Mouse (Mus musculus): ENCODE measurements around the gene Supv3l1.
"Not testable (repeated sequence)": the region's sequence is repeated elsewhere in the genome, so short reads cannot be mapped to it uniquely, and the experiment has no call there.

The Supv3l1 gene

DNA sequence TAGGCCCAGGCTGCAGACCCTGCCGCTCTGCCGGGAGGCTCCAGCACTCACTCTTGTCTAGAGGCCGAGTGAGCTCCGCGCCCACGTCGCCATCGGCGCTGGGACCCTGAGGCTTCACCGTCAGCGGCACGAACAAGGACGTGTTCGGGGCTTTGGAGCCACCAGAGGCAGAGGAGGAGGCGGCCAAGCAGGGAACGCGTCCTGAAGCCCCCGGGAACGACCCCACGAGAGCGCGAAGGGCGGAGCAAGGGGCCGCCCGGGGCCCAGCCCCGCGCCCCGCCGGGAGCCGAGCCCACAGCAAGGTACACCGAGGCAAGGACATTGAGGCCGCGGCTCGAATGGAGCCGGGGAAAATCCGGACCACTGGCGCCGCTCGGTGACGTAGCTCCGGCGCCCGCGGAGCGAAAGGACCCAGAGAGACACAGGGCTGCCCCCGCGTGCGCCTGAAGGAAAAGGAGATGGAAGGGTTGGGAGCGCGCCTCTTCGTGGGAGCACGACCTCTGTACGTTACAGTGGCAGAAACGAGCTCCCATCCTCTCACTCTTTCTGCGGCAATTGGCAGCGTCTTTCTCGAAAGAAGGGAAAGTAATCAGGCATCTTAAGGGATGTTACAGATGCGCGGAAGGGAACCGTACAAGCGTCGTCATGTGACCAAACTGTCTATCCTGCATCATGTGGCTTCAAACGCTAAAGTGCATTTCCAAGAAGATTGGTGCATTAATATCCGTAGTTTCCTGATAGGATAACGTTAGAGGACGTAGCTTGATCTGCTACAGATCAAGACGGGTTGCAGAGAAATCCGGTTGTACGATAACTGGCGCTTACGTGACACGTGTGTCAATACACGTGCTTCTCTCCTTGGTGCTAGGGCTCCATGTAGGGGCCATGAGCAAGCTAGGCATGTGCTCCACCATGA lies at the start of gene Supv3l1, which contains the start of gene 4930507D05Rik:
Gene Supv3l1 (minus strand): TSS at position 375 of the 916 bp plus-strand sequence.
Gene 4930507D05Rik (plus strand): TSS at position 126 of the 916 bp plus-strand sequence.
- peak; percentile 91 for DNase-seq (ENCODE audit: low read depth, low spot score)

DNA sequence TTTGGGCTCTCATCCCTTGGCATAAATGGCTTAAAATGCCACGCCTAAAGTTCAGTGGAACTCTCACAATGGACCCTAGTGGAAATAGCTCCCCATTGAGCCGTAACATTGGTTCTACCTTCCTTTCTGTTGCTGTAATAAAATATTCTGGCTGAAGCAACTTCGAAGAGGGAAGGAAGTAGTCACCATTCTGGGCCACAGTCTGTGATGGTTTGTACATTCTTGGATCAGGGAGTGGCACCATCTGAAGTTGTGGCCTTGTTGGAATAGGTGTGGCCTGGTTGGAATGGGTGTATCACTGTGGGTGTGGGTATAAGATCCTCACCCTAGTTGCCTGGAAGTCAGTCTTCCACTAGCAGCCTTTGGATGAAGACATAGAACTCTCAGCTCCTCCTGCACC lies 42.1 kb upstream of the Supv3l1 start:
- not testable (repeated sequence) for DNase-seq (ENCODE audit: low read depth, low spot score)

DNA sequence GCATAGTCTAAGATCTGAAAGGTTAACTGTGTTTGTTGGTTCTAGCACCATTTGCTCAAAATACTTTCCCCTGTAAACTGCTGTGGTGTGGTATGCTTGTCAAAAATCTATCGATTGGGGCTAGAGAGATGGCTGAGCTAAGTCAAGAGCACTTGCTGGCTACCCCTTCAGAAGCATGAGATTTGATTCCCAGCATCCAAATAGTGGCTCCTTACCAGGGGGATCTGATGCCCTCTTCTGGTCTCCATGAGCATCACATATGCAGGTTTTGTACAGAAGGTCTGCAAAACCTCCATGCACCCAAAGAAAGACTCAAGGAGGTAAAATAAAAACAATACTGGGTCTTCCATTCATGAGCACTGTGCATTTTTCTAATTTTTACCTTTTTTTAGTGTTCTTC lies 38.7 kb upstream of the Supv3l1 start:
- peak; percentile 66 for DNase-seq (ENCODE audit: low read depth, low spot score)

DNA sequence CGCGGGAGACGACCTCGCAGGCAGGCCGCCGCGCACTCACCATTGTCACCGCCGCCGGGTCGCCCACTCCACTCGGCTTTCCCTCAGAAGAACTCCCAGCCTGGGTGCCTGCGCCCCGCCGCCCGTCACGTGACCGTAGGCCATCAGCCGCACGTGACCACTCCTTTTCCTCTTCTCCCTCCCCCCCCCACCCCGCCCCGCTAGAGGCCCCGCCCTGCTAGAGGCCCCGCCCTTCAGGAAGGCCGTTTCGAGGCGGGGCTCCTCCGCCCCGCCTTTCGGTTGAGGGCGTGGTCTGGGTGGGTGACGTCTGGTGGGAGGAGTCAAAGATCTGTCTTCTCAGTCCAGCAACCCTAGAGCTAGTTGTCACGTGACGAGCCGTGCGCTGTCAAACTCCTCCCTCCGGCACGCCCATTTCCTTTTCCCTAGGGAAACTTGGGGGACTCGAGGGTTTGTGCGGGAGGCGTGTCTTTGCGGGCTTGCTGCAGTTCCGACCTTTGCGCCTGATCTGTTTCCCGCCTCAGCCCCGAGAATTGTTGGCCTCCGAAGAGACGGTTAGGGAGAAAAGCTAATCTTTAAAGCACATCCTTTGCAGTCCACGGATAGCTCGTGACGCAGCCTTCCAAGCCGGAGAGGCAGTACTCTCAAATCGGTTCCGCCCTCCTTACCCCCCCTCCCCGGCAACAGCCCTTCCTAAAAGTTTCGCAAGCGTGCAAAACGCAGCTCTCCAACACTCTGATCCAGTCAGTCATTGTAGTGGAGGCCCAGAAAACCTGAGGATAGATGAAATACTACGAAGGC lies 37.3 kb upstream of the Supv3l1 start, which contains the start of gene Vps26a:
Gene Vps26a (minus strand): TSS at position 188 of the 798 bp plus-strand sequence.
- DNase-seq (ENCODE audit: low read depth, low spot score): peak; percentile 100

DNA sequence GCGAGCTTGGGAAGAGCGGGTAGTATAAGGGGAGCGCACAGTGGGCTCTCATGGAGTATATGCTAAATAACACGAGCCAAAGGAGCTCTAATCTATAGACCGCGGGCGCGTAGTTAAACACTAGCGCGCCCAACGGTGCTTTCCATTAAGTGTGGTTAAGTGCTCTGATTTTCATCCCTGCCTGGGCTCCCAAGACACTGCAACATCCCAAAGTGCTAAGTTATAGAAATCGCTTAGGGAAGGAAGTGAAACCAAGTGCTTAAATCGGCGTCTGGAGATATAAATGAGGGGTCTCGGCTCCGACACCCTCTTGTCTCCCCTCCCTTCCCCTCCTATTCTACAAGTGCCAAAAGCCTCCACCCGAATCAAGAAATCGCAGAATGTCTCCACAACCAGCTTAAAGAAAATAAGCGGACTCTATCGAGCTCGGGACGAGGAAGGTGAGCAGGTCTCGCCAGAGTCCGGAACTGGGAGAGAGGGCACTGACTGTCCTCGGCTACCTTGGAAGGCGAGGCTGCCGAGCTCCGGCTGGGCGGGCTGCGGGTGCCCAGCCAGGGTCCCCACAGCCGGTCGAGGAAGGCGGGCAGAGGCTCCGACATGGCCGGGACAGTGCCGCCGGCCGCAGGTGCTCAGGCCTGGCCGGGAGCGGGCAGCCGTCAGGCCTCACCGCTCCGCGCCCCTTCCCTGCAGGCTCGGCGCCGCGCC lies 36.5 kb upstream of the Supv3l1 start:
- DNase-seq (ENCODE audit: low read depth, low spot score): peak; percentile 32

DNA sequence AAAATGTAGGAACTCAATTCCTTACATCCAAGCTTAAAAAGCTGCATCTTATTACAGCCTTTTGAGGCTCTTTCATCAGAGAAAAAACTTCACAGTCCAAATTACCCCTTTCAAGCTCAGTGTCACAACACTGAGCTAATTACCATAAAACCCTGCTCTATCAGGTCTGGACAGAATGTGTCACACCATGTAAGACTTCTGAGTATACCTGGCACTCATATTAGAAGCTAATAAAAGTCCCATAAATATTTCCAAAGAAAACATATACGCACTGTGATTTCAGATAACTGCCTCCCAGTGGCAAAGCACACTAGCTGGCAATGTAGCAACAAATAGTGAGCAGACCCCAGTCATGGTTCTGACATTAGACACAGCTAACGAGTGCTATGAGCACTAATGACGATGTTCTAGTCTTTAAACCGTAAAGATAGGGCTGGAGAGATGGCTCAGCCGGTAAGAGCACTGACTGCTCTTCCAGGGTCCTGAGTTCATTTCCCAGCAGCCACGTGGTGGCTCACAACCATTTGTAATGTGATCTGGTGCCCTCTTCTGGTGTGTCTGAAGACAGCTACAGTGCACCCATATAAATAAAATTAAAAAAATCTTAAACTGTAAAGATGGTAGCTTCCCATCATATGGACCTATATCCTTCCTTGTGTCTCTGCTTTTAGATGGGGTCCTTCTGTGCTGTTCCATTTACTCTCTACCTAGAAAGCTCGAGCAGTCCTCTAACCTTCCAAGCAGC lies 31.7 kb upstream of the Supv3l1 start:
- DNase-seq (ENCODE audit: low read depth, low spot score): no peak

DNA sequence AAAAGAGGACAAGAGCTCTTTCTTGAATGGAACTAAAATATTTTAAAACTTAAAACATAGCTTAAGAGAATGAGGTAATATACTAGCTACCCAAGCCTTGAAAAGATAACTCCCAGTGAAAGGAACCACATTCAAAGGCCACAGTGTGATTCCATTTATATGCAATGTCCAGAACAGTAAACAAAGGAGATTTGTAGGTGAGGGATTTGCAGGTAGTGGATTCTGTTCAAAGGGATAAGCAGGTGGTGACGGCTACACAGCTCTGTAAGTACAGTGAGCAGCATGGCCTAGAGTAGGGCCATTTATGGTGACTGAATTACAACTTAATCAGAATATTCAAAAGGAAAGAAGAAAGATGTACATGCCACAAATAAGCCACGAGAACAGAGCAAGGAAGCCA lies 27.4 kb upstream of the Supv3l1 start:
- DNase-seq (ENCODE audit: low read depth, low spot score): no peak

DNA sequence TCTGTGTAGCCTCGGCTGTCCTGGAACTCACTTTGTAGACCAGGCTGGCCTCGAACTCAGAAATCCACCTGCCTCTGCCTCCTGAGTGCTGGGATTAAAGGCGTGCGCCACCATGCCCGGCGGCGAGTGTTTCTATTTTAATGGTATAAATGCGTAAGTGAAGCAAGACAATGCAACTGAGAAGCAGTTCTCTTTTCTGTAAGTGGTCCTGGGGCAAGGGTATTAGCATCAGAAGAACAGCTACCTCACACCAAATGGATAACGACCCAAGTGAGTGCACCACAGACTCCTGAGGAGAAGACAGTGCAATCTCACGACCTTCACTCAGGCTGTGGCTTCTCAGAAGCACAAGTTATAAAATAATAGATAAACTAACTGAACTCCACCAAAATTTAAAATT lies 25.4 kb upstream of the Supv3l1 start:
- no peak for DNase-seq (ENCODE audit: low read depth, low spot score)

DNA sequence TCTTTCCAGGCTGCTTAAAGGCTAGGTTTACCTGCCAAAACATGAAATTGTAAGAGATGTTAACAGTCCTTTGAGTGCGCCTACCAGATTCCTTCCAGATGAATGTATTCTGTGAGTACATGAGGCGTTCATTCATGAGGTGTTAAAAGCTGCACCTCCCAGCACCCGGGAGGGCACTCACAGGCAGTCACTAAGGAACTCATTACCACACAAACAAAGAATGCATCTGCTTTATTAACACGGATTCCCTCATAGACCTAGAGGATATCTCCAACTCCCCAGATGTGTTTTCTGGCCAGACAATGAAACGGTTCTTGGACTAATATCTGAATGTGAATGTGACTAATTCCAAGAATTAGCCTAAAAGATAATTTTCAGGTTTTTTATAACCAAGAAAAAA lies 21.6 kb upstream of the Supv3l1 start:
- no peak for DNase-seq (ENCODE audit: low read depth, low spot score)

DNA sequence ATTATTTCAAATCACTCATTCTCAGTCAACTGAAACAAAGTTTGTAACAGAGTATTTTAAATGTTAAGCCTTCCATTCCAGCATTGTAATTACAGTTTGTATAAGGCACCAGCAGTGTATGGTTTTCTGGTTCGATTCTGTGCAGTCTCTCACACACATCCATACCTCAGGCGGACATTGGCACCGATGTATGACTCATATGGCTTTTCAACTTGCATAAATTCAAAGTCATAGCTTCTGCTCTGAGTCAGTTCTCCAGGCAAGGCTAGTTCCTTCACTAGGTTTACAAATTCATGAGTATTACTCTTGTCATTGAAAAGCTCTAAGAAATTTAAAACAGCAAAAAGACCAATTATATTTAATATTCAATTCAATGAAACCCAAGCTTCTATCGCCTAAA lies 20.2 kb upstream of the Supv3l1 start:
- DNase-seq (ENCODE audit: low read depth, low spot score): no peak

DNA sequence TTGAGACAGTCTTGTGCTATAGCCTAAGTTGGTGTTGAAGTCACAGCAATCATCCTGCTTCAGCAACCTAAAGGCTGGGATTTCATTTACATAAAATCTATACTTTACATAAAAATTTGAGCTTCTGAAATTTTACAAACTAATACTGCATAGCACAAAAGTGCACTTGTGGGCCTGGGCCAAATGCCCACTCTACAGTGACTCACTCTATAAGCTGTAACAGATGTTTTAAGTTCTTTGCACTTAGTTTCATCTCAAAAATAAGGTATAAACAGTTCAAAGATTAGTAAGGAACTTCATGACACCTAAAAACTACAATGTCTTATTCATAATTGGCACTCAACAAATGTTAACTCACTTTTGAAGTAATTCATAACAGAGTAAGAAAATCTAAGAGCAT lies 11.8 kb upstream of the Supv3l1 start:
- no peak for DNase-seq (ENCODE audit: low read depth, low spot score)

DNA sequence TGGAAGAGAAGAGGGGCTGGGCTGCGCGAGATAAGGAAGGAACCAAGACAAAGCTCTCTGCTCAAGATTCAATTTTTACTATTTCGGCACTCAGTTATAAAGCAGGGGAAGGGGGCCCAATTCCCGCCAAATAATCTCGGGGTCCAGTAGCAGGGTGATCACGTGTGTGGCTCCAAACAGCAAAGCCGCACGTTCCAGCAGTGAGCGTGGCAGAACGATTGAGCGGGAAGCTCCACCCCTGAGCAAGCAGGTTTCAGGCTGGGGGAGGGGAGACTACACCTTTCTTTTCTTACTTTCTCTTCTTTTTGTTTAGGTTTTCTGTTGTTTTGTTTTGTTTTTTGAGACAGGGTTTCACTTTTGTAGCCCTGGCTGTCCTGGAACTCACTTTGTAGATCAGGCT lies 2.5 kb upstream of the Supv3l1 start:
- not testable (repeated sequence) for DNase-seq (ENCODE audit: low read depth, low spot score)

DNA sequence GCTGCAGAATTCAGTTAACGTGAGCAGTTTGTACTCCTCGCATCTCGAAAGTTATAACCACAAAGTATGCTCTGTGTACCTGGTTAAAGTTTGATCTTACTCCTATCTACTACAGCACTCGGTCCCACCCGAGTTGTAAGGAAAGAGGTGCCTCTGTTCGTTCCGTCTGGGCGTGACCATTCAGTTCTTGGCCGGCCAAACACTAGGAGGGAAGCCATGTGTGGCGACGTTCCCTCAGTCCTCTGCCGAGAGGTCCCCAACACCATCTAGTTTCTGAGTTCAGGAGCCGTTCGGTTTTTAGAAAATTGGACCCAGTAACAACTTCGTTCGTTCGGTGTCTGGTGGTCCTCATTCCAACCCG lies 722 bp upstream of the Supv3l1 start:
- DNase-seq (ENCODE audit: low read depth, low spot score): no peak

DNA sequence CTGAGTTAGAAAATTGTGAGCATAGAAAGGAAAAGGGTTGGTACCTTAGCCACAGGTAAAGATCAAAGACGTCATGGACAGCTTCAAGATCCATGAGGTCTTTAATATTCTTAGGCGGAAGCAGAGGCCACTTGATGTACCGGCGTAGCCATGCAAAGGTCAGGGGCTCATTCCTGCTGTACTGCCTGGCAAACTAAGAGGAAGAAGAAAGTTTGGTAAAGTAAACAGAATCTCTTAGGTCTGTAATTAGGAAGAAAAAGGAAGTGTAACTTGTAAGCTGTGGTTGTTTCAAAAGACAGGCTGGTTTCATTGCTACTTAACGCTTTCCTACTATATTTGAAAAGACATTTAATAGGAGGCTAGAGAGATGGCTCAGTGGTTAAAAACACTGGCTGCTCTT lies 19.1 kb downstream of the Supv3l1 start:
- DNase-seq (ENCODE audit: low read depth, low spot score): no peak

DNA sequence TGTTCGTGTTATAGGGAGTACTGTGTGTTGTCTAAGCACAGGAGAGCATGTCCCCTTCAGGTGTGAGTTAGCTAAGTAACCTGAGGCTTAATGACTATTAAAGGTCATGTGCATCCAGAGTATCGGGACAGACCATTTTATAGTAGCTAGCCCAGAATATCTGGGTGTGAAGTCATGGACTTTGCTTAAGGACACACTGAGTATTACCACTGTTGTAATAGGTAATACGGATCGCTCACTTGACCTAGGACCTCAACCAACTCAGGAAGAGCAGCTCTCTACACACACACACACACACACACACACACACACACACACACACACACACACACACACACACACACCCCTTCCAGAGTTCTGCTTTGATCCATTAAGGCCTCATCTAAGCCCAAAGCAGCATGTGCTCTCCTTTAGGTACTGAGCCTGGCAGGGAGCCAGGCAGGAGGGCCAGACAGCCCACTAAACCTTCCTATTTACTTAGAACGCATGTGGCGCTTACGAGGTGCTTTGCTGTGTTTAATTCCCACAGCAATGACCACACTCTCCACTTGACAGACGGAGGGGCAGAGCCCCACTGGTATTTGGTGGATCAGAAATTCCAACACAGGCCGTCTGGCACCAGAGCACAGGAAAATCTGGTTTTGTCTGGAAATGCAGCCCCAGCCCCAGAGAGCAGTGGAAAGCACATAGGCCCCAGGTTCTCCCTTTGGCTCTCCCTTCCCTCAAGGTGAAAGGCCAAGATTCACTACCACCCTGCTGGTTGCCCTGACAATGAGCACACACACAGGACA lies 24.3 kb downstream of the Supv3l1 start:
- no peak for DNase-seq (ENCODE audit: low read depth, low spot score)

DNA sequence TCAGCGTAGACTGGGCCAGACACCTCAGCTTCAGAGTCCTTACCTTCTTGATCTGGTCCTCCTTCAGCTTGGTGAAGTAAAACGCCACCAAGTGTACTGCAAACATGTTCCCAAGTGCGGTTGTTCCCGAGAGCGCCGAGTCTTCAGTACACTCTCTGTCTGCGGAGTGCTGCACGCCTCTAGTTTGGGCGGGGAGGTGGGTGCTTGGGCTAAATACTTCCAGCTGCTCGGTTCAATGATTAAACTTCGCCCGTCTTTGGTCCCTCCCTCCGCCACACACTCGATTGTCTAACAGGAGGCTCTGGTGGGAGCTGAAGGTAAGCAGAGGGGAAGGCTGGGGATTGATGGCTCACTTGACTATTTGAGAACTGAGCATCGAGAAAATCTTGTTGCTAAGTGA lies 27.3 kb downstream of the Supv3l1 start, which contains the start of gene Hkdc1:
Gene Hkdc1 (minus strand): TSS at position 237 of the 400 bp plus-strand sequence.
- no peak for DNase-seq (ENCODE audit: low read depth, low spot score)

DNA sequence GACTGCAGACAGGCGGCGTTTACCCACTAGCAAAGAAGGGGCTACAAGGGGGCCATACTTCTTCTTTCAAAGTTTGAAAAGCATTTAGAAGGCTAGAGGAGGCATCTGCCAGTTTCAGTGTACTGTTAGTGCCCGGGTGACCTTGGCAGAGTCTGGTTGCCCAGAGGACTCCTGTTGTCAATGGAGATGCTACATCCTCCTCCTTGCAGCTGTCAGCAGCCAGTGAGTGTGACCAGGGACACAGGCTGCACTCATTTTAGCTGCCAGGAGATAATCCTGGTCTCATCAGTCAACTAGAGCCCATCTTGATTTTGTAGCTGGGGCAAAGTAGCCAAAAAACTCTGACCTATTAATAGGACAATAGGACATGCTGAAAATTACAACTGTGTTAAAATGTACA lies 28.4 kb downstream of the Supv3l1 start:
- DNase-seq (ENCODE audit: low read depth, low spot score): no peak

DNA sequence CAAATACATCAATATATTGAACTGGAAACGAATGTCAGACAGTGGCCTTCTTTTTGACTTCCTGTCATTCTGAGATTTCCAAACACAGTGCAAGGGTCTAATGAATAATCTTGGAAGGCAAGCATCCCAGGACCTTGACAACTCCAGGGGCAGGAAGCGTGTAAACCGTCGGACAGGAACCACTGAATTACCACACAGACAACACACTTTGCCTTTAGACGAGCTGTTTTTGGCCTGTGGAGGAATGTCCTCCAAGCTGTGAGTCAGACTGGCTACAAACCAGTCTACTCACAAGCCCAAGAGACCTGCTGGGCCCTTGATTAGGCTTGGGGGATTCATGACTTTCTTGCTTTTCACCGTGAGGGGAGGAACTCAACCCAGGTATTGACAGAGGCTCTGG lies 29.1 kb downstream of the Supv3l1 start:
- no peak for DNase-seq (ENCODE audit: low read depth, low spot score)

DNA sequence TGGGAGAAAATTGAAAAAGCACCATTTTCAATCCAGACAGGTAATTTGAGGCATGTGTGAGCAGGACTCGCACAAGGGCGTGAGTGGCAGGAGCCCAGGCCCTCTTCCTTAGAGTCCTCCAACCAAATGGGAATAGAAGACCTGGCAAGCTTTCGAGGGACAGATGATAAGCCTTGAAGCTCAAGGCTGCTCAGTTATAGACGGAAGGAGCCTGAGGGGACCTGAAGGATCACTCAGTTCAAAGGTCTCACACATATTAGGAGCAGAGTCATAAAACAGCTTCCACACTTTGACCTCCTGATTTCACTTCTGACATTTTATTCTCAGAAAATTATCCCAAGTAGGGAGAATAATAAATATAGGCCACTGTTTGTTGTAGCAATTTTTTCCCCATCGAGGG lies 30.1 kb downstream of the Supv3l1 start:
- DNase-seq (ENCODE audit: low read depth, low spot score): no peak

DNA sequence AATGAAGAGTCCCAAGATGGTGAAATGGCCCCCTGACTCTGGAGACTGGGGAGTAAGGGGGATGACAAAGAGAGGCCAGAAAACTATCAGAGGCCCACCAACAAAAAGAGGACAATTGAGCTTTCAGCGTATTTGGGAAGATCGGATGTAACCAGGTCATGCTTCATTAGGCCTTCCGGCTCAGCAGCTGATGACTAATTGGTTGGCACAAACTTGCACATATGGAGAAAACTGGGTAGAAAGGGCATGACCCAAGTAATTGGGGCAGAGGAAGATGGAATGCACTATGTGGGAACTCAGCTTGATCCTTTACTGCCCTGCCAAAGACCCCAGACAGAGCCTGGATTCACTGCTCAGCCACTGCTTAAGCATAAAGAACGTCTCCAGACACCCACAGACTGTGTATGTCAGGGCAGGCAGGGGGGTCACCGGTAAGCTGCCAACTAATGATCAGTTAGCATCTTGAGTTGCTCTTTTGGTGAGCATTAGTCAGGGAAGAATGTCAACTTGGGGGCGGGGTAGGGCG lies 30.6 kb downstream of the Supv3l1 start:
- no peak for DNase-seq (ENCODE audit: low read depth, low spot score)

All from mesoderm, embryonic 11.5 days (tissue).